Mouse (Mus musculus) bone marrow macrophage, adult 2 months (primary cell): ENCODE measurements around the gene Tstd2.

Source experiments
- CTCF ChIP-seq: IDR thresholded peaks from 2 replicates; pipeline ENCODE4 v1.5.1; 2012; ENCODE audit warnings: low read depth, mild to moderate bottlenecking, low read length, moderate library complexity
- POLR2A ChIP-seq: IDR thresholded peaks from 2 replicates; pipeline ENCODE4 v1.6.1; 2012; ENCODE audit warnings: mild to moderate bottlenecking, low read depth, low read length, borderline replicate concordance

GRCm38 (mm10) chr4:46065695-46066340 is 72.7 kb downstream of the Tstd2 start:
- TF ChIP-seq CTCF (no peak), POLR2A (no peak)
